ENCODE assay signal across 11 mouse cellular contexts in the genomic region with DNA sequence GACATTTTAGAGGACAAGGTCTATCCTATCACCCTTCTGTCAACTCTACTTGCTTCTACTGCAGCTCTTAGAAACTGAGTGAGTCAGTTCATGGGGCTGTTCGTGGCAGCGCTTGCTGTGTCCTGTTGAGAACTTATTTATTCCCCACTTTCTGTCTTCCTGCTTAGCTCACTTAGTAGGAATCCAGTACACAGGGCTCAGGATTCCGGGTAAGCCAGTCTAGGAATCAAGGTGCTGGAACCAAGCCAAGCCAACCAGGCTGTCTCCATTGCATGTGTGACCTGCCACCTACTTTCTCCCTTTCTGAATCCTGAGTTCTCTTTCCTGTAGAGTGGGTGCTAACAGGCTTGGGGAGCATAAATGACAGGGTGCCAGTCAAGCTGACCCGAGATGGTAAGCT. TPM values are rescaled to one million over a fixed set of nuclear protein-coding genes. Genes with fewer than 3 reads are reported as not detected.
DNase-seq lines count a peak whose midpoint lies in the region; ATAC-seq lines count a peak whose summit lies in the region.
"Had no signal": no experiment of that assay in that cellular context is flagged by ENCODE, and none has a peak within 500 bp of the region (broad histone marks: within the 10 kb centered on the region; RNA-seq: fewer than 3 reads in every experiment).

No protein-coding gene starts in this region.

- DNase-seq in gastrocnemius, postnatal 10 days: peak; percentile 19
- DNase-seq in gastrocnemius, adult 18-20 months (ENCODE audit: low spot score): no peak
- peak; percentile 31 to 51 for DNase-seq in kidney, postnatal 4 days
- DNase-seq in kidney, adult 9 months: no peak
- peak; percentile 64 for DNase-seq in NIH3T3 (ENCODE audit: low read depth)
- peak; percentile 74 for DNase-seq in heart, postnatal 4 days
- no peak for DNase-seq in right cerebral cortex, adult 2 months (ENCODE audit: low spot score in 2 of 2)
- DNase-seq: gastrocnemius, postnatal 14 days had no signal

- H3K4me2 ChIP-seq in hindbrain, embryonic 13.5 days: no peak overlapping the region

- no peaks in the 10 kb centered on the region for H3K9me3 ChIP-seq in hindbrain, embryonic 13.5 days

- H3K27ac ChIP-seq in hindbrain, embryonic 13.5 days: no peak overlapping the region

- H3K27me3 ChIP-seq in hindbrain, embryonic 13.5 days: peaks cover 41% of the 10 kb centered on the region

- WGBS in hindbrain, embryonic 13.5 days: 86% methylated on average over 4 of the region's 4 CpGs

- ATAC-seq in hindbrain, embryonic 13.5 days (ENCODE audit: low FRiP score): no peak
- ATAC-seq: hindbrain, embryonic 16.5 days had no signal

- no peak overlapping the region for H3K4me3 ChIP-seq in hindbrain, embryonic 13.5 days

- H3K9ac ChIP-seq in hindbrain, embryonic 13.5 days: no peak overlapping the region

- H3K4me1 ChIP-seq in hindbrain, embryonic 13.5 days (replicated peaks): peaks cover 26% of the 10 kb centered on the region

- no peaks in the 10 kb centered on the region for H3K36me3 ChIP-seq in hindbrain, embryonic 13.5 days

RNA-seq across cellular contexts. Expression of a gene that starts 5.2 kb away (rescaled TPM):
- under 1 TPM; 0.12 to 0.16 TPM for total RNA-seq in gastrocnemius, postnatal 10 days (2021)
- total RNA-seq in gastrocnemius, adult 18-20 months (2021): not detected
- 1 to 10 TPM; 1.1 to 2.2 TPM for total RNA-seq in heart, postnatal 4 days (2021)
- polyA plus RNA-seq in hindbrain, embryonic 13.5 days (2015; fragmentation: Nextera tagmentation; extraction: Ambion mirVana): 4.0 and 5.0 TPM in 2 replicates
- total RNA-seq: megakaryocyte progenitor cell, adult 5-6 weeks had no signal

RNA-seq across cellular contexts. Expression of a gene that starts 32.0 kb away (rescaled TPM):
- total RNA-seq in gastrocnemius, postnatal 10 days (2021): 100 to 1,000 TPM; 329 to 380 TPM
- 100 to 1,000 TPM; 309 to 353 TPM for total RNA-seq in gastrocnemius, adult 18-20 months (2021)
- 100 to 1,000 TPM; 646 to 668 TPM for total RNA-seq in heart, postnatal 4 days (2021)
- polyA plus RNA-seq in hindbrain, embryonic 13.5 days (2015; fragmentation: Nextera tagmentation; extraction: Ambion mirVana): 1,784 and 1,810 TPM in 2 replicates

RNA-seq across cellular contexts. Expression of a gene that starts 32.5 kb away (rescaled TPM):
- total RNA-seq in gastrocnemius, postnatal 10 days (2021): 10 to 100 TPM; 78.2 to 87.1 TPM
- 10 to 100 TPM; 37.8 to 43.8 TPM for total RNA-seq in gastrocnemius, adult 18-20 months (2021)
- 100 to 1,000 TPM; 172 to 178 TPM for total RNA-seq in heart, postnatal 4 days (2021)
- 517 TPM in 2 replicates for polyA plus RNA-seq in hindbrain, embryonic 13.5 days (2015; fragmentation: Nextera tagmentation; extraction: Ambion mirVana)

Comparison
In these comparisons a context has a peak if more than half of its experiments do, and no peak if none do; other contexts are left out.
1. DNase-seq: peak in gastrocnemius, postnatal 10 days (single experiment), kidney, postnatal 4 days (2 of 2), NIH3T3 (single experiment) and heart, postnatal 4 days (single experiment); none in gastrocnemius, adult 18-20 months (single experiment), kidney, adult 9 months (single experiment) and right cerebral cortex, adult 2 months (0 of 2).